Mouse (Mus musculus): ENCODE data around the gene Stag2. TPM values are rescaled to one million over a fixed set of nuclear protein-coding genes. Genes with fewer than 3 reads are reported as not detected.

Stag2 gene
- total RNA-seq (2023), result 100 to 1,000 TPM; 132 to 141 TPM

DNA sequence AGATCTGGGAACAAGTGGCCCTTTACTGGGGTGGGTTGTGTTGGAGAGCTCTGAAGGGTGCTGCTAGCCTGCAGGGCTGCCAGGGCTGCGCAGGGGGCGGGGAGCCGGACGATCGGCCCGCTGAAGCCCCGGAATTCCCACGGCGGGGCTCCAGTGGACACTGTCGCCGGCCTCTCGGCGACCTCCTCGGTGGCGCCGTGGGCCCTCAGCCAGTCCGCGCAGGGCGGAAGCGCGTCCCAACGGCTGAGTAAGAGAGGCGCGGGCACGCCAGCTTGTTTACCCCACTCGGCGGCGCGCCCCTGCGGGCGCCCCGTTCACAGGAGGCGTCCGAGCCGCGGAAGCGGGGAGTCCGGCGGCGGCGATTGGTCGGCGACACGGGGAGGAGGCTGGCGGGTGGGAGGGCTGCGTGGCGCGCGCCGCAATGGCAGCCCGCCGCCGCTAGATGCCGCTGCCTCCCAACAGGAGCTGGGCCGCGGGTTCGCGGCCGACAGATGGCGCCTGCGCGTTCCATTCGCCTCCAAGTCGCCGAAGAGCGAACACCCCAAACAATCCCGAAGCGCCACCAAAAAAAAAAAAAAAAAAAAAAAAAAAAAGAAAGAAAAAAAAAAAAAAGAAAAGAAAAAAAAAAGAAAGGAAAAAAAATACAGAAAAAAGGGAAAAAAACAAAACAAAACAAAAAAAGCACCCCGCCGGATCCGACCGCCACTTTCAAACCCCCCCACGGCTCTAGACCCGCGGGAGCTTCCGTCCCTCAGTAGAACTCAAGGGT is at the start of gene Stag2:
Gene Stag2, plus strand, starts transcription at position 530 of the 769 bp plus-strand sequence.

Other genes with a start within 250 kb of the Stag2 start
- 100 to 1,000 TPM; 101 to 109 TPM for gene Thoc2, start 228.6 kb upstream of the Stag2 start, total RNA-seq (2023)
- gene Xiap, start 89.6 kb upstream of the Stag2 start, total RNA-seq (2023), result 10 to 100 TPM; 58.1 to 61.0 TPM